Mouse (Mus musculus) ZHBTc4 (cell line): ENCODE results near the gene Ccdc65.

ENCODE experiments used
- DNase-seq: peaks from one replicate; pipeline ENCODE4 v3.0.0-alpha.2; 2011; ENCODE audit warnings: low read depth, low spot score

Gene Ccdc65

DNA sequence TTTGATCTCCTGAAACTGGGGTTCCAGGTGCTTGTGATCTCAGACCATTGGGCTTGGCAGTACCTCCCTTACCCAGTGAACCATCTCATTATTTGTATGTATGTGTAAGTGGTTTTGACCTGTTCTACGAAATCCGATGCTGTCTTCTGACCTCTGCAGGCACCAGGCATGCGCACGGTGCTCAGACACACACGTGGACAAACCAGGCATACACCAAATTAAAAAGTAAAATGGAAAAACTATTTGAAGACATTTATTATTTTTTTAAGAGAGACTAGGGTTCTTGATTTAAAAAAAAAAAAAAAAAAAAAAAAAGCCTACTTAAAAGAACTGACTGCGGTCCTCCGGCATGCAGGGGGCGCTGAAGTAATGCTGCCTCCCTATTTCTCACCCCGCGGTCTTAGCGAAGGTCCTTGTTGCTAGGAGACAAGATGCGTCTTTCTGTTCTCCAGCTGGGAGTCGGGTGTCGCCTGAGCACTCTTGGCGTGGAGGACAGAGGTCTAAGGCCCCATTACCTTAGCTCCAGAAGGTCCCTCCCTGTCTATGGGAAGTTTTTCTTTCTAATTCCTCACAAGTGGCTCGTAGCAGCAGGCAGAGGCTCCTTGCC is at the start of gene Ccdc65:
TSS of gene Ccdc65 (plus strand) at position 442 of the 607 bp plus-strand sequence.
- DNase-seq, result peak; percentile 96

DNA sequence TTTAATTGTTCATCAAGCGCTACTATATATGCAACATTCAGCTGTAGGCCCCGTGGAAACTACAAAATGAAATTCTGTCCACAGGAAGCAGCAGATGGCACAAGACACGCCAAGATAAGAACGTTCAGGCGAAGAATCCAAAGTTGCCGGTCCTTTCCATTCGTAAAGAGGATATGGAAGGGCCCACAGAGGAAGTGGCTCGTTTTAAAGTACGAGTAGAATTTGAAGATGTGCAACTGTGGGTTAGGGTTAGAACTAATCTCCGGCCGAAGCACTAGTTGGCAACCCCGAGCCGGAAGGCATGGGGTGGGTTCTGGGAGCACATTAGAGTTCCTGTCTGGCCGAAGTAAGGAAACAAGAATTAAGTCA is 45.8 kb upstream of the Ccdc65 start:
- peak; percentile 38 for DNase-seq

DNA sequence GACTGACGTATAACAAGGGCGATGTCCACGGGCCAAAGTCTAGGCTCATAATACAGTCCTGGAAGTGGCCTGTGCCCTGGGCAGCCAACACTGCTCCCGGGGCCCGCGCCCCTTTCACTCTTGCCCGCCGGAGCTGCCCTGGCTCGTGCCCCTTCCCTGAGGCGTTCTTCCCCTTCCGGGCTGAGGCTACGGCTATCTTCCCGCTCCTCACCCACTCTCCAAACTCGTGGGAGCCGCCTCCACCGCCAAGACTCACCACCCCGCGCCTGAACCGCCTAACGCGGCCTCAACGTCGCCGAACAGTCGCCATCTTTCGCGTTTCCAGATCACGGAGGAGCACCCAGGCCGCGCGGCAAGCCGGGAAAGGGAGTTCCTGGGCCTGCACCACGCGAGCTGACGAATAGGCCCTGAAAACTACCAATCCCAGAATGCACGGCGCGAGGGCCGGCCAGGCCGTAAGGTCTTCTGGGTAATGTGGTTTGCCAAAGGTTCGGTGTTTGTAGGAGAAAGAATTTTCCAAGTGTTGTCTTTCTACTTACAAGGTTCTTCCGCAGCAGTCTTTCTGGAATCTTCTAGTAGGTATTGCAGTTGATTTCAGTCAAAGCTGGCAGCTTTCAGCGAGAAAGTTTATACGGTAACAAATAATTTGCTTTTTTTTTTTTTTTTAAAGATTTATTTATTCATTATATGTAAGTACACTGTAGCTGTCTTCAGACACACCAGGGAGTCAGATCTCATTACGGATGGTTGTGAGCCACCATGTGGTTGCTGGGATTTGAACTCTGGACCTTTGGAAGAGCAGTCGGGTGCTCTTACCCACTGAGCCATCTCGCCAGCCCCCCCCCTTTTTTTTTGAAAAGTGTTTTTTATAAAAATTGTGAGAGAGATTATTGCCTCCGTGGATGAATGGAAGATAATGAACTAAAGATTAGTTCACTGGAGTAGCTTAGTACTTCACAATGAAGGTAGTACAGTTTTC is 45.2 kb upstream of the Ccdc65 start, which contains the start of gene Ddx23:
TSS of gene Ddx23 (minus strand) at position 328 of the 979 bp plus-strand sequence.
- peak; percentile 97 for DNase-seq

DNA sequence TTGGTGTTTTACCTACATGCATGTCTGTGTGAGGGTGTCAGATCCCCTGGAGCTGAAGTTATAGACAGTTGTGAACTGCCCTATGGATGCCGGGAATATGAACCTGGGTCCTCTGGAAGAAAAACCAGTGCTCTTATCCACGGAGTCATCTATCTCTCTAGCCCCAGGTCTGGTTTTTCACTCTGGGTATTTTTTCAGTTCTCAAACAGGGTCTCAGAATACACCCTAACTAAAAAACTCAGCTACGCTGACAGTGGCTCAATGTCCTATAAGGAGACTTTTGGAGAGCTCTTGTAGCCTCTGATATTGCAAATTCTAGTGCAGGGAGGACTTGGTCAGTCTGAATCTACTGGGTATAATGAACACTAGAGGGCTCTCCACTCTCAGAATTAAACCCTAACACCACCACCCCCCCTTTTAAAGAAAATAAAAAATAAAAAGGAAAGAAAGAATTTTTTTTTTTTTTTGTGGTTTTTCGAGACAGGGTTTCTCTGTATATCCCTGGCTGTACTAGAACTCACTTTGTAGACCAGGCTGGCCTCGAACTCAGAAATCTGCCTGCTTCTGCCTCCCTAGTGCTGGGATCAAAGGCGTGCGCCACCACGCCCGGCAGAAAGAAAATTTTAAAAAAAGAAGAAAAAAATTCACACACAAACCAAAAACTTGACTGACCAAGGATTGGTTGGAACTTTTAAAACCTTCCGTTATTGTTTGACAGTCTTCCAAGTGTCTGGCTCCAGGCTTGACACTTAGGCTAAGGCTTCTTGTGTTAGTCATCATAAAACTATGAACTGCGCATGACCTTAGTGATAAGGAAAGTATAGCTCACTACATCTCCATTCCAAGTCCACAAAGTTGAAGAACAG is 43.7 kb upstream of the Ccdc65 start:
- DNase-seq, result no peak

DNA sequence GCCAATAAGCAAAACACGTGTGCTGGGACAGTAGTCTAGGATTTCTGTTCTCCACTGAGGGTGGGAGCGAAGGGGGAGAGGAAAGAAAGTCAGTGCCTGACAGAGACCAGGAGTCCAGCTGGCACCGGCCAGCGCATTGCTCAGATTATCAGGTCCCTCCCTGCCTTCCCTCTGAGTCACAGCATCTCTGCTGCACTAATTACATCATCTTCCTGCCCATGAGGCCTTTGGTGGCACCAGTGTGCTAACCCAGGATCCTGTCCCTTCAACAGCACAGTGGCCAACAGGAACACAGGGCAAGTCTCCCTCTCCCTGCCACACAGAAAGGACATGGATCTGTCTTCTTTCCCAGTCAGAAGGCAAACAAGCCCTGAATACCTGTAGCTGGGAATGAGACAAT is 35.4 kb upstream of the Ccdc65 start:
- DNase-seq, result no peak

DNA sequence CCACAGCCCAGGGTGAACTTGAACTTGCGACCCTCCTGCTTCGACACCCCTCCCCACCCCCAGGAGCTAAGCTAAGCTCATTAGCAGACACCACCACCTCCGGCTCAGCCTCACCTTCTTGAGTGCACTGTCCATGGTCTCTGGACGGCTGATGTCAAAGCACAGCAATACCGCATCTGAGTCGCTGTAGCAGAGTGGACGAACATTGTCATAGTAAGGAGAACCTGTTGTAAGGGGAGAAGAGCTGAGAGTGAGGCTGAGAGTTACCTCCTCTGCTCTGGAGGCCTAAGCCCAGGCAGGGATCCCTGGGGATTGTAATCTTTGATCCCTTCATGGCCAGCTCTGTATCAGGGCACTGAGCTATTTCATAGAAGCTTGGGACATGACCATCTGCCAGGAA is 34.3 kb upstream of the Ccdc65 start:
- DNase-seq, result no peak

DNA sequence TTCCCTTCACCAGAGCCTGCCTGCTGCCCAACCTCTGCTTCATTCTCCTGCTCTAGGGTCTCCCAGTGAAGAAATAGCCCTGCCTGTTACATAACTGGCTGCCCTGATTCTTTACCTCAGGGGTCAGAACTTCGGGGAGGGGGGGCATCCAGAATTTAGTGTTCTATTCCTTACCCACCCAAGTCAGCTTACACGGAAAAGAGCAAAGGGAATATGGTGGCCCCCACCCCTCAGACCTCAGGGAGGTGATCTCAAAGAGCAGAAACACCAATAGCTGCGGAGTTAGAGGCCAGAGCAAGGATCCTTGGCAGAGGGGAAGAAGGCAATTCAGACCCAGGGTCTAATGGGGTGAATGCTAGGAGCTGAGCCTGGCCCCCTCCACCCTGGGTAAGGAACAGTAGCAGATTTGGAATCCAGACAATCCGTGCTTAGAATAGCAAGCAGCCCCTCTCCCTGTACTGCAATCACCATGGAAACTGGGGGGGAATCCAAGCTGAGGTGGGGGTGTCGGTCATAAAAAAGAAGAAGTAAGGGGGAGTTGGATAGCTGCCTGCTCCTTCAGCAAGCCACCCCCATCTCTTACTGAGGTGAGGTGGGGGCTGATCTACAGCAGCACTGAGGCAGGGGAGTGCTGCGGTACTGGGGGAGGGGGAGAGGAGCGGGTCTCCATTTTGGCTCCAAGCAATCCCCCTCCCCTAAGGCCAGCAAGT is 33.6 kb upstream of the Ccdc65 start:
- DNase-seq, result no peak

DNA sequence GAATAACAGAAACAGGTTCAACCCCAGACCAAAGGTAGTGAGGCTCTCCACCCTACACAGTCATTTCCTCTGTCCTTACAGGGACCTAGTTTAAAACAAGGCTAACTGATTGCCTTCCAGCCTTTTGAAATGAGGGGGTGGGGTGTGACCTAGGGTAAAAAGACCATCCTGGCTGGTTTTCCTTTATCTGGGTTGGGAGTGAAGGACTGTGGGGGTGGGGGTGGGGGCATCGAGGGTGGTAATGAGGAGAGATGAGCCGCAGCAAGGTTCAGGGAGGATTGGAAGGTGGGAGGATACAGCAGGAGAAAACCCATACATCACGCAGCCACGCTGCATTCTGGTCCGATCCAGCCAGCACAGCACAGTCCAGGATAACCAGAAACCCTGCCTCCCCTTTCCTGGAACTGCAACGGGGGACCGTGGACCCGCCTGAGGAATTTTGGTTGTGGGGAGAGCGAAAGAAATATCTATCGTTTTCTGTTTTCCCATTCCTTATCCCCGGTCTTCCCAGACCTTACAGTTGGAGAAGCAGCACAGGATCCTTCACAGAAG is 32.9 kb upstream of the Ccdc65 start:
- peak; percentile 75 for DNase-seq

DNA sequence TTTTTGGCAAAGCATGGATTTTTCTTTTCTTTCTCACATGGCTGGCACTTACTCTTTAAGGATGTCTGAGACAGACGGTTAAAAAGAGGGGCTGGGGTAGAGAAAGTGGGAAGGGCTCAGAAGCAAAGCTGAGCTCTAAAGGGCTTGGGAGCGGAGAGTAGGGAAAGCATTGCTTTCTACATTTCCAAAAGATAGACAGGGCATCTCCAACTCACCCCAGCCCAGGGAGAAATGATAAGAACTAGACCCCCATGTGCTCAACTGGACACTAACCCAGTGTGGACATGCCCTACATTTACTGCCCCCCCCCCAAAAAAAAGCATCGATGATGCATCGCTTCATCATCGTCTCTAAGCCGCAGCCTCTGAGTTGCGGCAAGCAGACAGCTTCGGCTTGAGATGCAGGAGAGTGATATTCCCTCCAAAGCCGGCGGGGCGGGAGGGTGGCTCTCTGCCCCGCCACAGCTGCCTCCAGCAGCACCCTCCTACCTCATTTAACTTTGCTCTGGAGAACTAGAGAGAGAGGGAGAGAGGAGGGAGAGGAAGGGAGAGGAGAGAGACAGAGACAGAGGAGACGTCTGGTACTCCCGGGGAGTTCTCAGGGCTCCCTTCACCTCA is 32.3 kb upstream of the Ccdc65 start:
- no peak for DNase-seq

DNA sequence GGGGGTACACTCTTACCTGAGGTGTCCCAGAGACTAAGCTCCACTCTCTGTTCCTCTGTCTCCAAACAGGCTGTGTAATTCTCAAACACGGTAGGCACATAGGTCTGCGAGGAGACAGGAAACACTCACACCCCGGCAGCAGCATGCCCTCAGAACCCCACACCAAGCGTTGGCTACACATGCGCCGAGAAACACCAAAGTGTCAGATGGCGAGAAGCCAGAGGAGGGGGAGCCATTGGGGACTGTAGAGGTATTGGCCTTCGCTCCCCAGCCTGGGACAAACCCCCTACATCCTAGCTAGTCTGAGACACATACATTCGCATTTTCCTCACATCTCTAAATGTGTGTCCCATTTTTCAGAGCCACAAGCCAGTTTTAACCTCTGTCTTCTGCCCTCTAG is 31.5 kb upstream of the Ccdc65 start:
- DNase-seq, result no peak

DNA sequence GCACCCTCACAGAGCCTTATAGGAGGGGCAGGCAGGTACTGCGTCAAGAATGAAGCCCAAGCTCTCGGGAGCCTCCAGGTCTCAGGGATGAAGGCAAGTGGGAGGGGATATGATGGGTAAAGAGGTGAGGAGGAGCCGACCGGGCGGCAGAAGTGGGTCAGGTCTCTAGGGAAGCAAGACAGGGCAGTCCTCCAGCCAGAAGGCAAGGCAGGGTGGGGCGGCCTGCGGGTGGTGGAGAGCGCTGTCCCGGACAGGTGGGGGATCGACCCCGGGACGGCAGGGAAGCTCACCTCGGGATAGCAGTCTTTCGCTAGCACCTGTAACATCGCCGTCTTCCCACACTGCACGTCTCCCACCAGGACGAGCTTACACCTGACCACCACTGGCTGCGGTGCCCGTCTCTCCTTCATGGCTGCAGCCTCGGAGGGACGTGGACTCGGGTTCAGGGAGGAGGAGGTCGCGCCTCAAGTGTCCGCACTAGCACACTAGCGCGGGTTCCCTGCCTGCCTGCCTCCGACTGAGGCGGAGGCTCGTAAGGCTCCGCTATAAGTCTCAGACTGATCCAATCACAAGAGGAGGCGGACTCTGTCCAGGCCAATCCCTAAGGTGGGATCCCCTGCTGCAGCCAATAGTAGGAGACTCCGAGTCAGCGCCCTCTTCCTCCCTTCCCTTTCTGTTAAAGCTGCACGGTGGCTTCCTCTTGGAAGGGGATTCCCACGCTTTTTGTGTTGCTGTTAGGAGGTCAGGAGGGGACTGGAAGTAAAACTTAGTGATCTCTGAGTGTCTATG is 30.9 kb upstream of the Ccdc65 start, which contains the start of gene Rnd1:
TSS of gene Rnd1 (minus strand) at position 522 of the 789 bp plus-strand sequence.
- DNase-seq, result peak; percentile 96

DNA sequence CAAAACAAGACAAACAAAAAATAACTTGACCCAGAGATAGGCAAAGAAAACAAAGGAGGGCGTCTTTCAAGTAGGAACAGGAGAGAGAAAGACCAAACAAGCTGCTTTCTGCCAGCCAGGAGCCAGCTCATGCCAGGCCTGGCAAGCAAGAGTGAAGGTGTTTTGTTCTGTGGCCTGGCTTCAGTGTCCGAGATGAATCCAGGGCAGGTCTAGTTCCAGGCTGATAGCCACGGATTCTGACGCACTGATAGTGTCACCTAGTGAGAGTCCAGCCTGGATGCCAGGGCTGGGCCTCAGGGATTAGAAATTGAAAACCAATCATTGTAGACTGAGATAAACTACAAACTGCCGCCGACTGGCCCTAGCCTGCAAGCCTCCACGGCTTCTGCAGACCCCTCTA is 30.0 kb upstream of the Ccdc65 start:
- DNase-seq, result no peak

DNA sequence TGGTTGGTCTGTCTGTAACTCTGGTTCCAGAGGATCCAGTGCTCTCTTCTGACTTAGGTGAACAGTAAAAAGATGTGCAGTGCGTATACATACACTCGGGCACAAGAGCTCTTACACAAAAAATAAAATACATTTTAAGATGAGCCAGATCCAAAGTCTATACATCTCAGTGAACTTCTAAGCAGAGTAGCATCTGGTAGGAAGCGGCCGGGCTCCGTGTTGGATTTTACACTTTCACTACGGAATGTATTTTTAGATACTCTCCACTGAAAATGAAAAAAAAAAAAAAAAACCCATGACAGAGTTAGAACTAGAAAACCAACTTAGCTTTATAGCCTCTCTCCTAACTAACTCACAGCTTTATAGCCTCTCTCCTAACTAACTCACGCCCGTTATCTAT is 27.3 kb upstream of the Ccdc65 start:
- no peak for DNase-seq

DNA sequence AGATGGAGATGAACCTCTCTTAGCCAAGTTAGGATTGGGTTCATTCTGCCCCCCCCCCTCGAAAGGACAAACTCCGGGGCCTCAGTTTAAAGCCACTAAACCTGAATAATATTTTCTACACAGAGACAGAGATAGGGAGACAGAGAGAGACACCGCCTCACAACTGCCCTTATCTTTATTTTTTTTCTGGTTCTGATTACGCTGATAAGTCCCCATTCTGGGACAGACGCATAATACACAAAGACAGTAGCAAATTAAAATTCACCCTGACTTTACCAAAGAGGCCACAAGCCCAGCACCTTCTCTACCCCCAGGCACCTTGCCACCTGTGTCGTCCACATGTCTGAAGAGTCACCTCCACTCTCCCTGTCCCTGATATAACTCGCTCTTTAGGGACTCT is 26.4 kb upstream of the Ccdc65 start:
- DNase-seq, result no peak

DNA sequence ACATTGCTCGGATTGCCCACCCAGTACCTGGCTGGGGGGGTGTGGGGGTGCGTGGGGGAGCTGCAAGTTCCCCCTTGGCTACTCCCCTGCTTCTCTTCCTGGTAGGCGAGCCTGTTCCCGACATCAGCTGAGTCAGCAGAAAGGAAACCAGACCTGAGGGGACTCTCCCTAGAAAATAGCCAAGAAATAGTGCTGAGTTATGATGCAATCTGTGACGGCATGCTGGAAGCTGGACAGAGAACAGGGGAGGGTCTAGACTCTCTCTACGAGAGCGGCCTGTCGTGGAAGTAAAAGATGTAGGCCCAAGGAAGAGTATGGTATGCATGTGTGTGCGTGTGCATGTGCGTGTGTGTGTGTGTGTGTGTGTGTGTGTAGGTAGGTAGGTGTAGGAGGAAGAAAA is 24.8 kb upstream of the Ccdc65 start:
- no peak for DNase-seq

DNA sequence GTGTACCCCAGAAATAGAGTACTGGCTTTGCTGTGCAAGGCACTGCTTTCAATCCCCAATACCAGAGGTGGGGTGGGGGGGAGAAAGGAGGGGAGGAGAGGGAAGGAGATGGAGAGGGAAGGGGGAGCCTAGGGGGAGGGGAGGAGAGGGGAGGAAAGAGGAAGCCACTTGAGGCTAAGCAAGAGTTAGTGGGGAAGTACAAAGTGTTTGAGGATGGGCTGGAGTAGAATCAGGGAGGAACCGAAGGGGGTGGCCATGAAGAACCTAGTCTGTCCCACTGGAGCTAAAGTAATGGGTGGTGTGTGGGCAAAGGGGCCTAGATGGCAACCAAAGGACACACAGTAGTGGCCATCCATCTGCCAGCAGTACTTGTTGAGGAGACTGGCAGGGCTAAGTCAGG is 24.3 kb upstream of the Ccdc65 start:
- DNase-seq, result no peak

DNA sequence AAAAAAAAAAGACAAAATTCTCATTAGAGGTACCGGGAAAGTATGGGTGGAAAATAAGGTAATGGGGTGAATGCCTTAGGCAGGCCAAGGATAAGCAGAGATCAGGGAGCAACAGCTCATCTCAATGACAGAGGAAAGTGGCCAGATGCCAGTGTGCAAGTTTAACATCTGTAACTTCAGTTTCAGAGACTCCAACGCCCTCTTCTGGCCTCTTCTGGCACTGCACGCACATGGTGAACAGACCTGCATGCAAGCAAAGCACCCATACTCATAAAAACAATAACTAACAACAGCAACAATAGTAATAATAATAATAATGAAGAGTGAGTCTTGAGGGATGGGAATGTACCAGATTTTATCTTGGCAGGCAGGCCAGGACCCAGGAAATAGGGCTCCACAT is 22.1 kb upstream of the Ccdc65 start:
- DNase-seq, result peak; percentile 83

DNA sequence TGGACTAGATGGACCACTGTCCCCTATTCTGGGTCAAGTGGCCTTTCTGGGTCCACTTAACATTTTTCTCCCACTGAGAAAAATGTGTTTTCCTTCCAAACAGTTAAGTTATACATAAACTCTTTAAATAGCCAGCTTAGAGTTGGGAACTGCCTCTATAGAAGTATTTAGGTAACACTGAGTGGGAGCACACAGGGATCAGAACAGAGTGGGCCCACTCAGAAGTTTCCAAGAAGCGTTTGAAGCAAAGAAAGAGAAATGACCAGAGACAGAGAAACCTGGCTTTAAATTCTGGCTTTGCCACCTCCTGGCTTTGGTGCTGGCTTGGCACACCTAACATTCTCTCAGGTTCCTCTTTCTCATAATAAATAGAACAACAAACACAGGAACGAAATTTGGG is 18.3 kb upstream of the Ccdc65 start:
- DNase-seq, result no peak

DNA sequence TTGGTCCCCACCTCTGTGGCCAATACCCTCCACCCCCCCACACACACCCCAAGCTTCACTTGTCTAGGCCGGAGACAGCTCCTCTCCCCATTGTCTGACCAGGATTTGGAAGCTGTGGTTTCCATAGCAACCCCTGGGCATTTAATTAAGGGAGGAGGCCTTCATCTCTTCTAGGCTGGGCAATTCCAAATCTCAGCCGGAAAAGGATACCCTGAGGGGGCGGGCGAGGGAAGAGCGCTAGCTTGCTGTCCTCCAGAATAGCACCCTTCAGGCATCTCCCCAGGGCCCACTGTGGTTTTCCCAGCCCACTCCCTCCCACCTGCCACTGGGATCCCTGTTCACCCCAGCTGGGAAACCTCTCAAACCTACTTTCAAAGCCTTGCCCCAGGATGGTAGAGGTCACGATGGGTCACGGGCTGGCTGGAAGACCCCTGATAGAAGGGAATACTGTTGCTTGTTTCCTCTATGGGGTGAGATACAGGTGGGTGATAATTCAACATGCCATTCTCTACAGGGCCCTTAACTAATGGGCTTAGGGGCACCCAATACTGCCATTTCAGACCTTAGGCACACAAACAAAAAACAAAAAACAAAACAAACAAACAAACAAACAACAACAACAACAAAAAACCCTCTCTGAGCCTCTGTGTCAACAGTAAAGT is 16.4 kb upstream of the Ccdc65 start:
- peak; percentile 29 for DNase-seq
